Mouse (Mus musculus) megakaryocyte, embryonic 14.5 days (primary cell): ENCODE measurements around the gene Ggct.

Experiments
- FLI1 ChIP-seq: IDR thresholded peaks from 2 replicates; pipeline ENCODE4 v1.6.1; 2012; ENCODE audit warnings: low read length, inconsistent platforms, mixed read lengths
- GATA1 ChIP-seq: IDR thresholded peaks from 3 replicates; pipeline ENCODE4 v1.6.1; 2012; ENCODE audit warnings: mixed read lengths, low read length, inconsistent platforms, borderline replicate concordance

DNA sequence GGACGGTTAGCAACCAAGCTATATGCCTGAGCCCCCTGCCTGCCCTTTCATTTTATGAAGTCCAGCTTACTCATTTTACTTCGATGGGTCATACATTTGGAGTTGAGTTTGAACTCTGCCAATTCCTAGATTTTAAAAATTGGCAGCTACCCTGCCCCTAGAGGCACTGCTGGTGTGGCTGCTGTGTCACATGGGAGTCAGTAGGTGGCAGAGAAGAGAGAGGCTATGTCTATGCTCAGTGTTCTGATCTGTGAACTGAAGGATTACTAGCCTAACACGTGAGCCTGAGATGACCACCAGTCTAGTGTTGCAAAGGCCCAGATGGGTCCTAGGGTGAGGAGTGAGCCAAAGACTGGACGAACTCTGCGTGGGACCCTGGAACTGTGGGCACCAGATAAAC is 18.2 kb downstream of the Ggct start:
- TF ChIP-seq GATA1 = no peak
- no peak for TF ChIP-seq FLI1
